Mouse (Mus musculus) right cerebral cortex, postnatal 10 days (tissue): ENCODE data around the gene Nipal1.
A peak's percentile ranks its signal among the peaks of the same experiment; 100 is the strongest.

Source experiments
- DNase-seq, 2 experiments: peaks; one replicate each; pipeline ENCODE4 v3.0.0; 2021; ENCODE audit warnings: low spot score in 2 of 2

Gene Nipal1

DNA sequence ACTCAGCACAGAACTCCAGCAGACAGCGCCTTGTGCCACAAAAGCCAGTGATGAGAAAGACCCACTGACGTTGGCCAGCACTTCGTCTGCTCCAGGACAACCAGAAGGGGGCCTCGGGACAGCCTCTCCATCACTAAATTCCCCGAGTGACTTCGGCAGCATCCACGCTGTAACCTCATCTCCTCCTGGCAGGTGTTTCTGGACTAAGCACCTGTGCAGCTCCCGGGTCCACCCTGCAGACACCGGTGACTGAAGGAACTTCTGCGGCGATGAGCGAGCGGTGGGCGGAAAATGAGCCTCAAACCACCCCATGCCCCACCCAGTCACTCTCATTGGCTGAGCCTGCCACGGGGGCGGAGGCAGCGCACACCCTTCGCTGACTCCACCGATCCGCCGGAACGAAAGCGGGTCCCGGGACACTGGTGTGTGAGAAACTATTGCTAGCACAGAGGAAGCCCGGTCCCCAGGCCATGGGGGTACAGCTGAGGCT is at the start of gene Nipal1:
Nipal1 (plus strand) TSS at position 378 of the 490 bp plus-strand sequence.
- DNase-seq: peak; percentile 35 to 48

DNA sequence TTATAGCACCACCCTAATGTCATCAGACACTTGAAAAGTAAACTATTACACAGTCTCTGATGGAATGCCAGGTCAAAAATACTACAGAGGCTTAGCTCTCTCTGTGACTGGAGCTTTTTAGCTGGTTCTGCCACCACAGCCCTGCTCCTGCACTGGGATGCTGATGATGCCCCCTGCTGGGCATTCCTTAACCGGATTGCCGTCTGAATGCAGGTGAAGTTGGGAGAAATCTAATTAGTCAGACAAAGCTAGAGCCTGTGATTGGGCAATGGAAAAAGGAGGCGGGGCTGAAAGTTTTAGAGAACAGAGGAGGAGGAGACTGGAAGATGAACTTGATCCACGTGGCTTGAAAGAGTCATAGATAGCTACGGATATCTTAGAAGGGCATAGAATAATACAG is 46.6 kb upstream of the Nipal1 start:
- DNase-seq: peak in 1 of 2 experiments; percentile 35

DNA sequence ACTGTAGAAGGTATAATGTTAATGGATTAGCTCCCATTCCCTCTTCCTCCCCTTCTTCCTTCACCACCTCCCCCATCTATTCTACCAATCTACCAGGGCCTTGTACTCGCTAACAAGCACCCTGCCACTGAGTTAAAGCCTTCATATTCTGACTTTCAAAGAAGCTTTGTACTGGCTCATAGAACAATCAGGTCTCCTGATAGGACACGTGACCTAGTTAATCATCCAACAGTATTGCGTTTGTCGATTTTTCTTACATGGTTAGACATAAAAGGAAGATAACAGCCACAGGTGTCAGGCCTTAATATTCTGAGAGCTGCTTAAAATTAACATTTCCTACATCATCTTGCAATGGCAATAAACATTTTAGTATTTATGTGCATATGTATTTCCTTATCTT is 44.5 kb upstream of the Nipal1 start:
- DNase-seq: no peak

DNA sequence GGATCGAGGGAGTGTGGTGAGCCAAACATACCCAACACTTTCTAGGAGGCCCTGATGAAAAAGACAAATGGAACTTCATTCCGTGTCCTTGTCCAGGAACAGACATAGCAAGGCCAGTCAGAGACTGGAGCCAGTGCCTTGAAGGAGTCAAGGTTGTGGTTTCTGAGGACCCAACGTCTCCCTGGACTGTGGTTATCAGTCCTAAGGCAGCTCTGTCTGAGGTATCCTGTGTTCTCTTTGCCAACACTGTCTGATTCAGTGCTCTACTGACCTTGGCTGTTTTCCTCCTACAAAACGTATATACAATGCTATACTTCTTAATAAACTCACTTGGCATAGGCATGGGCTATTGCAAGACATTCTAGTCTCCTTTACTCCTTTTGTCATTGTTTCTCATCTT is 30.2 kb upstream of the Nipal1 start:
- no peak for DNase-seq

DNA sequence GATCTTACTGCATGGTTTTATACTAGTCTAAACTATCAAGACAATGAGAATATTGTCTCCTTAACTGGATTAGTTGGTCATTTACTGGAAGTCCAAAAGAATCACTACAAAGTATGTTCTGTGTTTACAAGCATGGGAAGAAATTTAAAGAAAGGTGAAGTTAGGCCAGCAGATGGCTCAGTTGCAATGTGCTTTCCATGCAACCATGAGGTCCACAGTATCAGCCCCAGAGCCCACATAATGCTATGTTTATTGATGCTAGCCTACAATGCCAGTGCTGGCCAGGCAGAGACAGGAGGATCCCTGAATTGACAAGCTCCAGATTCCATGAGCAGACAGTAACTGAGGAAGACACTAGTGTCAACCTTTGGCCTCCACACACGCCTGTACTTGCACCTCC is 26.6 kb upstream of the Nipal1 start:
- no peak for DNase-seq

DNA sequence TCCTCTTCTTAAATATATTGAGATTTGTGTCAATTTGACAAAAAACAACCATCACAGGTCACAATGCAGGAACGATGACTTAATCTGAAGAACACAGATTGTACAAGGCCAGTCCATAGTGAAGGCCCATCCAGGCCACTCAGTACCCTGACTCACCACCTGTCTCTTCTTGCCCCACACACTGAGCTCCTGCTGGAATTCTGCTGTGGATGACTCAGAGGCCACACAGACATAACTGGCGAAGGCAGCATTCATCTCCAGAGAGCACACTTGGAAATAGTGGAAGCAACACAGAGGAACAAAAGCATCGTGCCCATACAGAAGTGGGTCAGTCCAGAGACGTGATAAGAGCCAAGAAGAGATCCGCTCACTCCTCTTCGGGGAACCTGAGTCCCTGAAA is 17.6 kb upstream of the Nipal1 start:
- no peak for DNase-seq

DNA sequence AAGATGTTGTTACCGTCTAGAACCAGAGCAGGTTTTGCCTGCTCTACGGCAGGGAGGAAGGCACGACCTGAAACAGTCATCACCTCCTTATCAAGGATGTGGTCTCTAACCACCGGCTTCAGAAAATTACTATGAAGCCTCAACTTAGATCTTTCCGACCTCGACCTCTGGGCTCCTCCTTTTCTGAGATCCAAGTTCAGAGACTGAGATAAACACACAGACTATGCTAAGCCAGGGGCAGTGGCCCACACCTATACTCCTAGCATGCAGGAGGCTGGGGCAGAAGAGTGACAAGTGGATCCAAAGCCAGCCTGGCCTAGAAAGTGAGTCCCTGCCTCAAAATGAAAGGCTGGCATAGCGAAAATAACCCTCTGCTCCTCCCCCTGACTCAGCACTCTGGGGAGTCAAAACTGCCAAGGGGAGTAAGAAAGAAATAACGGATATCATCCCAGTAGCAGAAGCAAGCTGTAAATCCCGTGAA is 12.8 kb upstream of the Nipal1 start:
- DNase-seq: no peak

DNA sequence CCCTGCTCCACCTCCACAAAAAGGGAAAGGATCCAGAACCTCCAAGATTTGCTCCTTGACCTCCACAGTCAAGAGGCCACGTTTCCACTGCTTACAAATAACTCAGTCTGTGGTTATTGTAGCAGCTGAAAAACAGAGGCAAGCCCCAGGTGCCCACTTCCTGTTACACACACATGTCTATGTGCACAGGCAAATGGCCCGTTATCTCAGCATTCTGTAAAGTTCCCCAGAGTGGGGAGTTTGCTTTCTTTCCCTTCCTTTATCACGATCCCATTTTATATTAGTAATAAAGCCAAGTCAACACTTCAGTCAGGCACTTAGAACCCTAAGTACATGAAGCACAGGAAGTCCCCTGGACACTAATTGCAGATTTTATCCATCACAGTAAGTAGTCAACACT is 11.5 kb upstream of the Nipal1 start:
- no peak for DNase-seq

DNA sequence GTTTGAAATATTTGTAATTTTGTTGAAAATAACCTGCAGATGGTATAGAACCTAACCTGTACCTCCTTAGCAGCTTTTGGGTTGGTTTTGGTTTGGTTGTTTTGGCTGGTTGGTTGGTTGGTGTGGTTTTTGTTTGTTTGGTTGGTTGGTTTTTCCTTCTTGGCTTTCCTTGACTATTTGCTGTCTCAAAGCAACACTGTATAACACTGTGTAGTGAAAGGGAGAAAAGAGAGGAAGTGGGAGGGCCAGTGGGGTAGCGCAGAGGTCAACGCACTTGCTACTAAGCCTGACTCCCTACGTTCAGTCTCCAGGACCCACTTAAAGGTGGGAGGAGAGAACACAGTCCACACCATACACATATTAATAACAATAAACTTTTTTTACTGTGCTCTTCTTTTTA is 11.0 kb upstream of the Nipal1 start:
- DNase-seq: no peak

DNA sequence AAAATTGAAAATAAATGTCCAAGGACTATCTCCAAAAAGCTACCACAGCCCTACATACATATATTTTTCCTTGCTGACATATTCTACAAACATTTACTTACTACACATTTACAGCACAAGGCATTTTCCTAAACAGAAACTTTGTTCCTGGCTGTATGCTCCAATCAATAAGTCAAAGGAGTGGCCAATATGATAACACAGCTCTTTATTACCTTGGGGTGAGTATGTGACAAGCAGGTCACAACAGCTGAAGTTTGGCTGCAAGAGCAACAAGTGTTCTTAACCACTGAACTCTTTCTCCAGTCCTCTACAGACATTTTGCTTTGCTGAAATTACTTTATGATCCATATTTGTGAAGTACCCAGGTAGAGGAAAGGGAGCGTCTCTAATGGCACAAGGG is 7.5 kb upstream of the Nipal1 start:
- no peak for DNase-seq

DNA sequence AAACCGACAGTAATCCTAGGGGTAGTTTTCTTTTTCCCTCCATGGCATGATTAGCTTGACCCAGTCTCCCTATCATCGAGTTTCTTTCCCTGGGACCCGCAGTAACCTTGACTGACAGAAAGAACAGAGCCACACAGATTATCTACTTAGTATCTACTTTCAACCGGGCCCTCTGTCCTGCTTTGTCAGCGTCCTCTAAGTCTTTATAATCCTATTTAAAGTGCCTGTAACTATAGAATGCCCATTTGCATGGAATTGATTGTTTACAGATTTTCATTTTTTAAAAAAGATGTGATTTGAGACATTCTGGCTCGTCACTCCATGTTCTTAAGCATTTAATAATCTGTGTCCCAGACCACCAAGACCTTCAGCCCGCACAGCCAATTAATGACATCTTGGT is 3.9 kb upstream of the Nipal1 start:
- no peak for DNase-seq

DNA sequence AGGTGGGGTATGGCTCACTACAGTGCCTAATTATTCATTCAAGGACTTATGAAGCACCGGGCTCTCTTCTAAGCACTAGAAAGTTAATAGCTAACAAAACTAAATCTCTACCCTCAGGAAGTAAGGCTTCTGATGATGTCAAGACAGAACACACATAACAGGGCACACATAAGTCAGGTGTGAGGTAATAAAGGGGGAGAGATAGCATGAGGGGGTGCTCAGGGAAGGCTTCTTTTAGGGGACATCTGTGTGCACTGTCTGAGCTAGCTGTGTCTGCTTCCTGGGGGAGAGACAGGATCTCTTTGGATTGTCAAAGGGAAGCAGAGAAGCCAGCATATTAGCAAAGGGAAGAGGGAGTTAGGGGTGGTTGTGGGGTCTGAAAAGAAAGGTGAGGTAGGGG is 3.4 kb upstream of the Nipal1 start, which contains the start of gene Cnga1:
Cnga1 (minus strand) TSS at position 101 of the 400 bp plus-strand sequence.
- no peak for DNase-seq

DNA sequence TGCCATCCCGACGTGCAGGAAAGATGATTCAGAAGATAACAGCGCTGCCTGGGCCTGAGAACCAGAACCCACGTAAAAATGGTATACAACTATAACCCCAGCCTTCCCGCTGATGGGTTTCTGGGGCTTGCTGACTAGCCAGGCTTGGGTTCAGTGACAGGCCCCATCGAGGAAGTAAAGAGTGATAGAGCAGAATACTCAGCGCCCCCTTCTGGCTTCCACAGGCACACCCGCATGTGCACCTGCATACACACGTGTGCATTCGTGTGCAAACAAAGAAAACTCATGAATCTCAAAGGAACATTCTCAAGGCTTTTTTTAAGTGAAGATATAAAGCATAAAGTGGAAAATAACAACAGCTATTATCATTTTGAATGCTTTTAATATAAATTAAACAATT is 1.5 kb upstream of the Nipal1 start:
- no peak for DNase-seq

DNA sequence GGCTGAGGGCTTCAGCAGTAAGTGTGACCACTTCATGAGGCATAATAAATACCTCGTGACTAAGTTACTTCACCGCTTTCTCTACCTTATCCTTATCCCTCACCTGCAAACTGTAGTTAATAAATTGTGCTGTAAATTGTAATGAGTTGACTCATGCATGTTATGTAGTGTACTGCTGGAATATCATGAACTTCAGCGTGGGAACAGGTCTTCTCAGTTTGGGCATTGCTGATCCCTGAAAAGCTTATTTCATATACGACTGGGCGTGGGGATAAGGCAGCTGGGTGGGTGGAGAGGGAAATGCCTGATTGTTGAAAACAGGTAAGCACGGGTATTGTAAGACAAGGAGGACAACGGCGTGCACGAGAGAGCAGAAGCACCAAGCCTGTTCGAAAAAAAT is 599 bp upstream of the Nipal1 start:
- no peak for DNase-seq

DNA sequence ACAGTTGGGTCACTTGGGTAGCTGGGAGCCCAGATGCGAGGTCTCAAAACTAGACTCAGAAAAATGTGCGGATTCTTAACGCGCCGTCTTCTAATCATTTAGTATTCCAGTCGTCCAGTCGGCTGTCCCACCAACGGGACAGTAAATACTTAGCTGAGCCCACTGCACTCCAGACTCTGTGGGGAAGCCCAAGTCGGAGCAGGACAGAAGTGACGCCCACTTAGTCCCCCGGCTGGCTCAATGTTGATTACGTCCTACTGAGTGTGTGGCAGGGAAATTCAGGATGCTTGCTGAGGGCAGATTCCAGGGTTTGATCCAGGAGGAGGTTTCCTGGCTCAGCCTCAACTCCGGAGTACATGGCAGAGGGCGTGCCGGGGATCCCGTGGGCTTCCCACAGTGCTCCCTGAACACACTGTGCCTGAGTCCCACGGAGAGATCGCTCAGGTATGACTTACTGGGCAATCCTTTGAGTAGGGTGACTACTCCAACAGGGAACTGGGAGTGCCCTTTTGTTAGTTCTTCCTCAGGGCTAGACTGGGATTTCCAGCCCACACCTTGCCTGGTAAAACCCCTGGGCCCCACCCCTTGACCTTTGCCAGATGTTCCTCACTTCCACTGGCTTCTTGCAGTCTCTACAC is 482 bp downstream of the Nipal1 start:
- DNase-seq: no peak

DNA sequence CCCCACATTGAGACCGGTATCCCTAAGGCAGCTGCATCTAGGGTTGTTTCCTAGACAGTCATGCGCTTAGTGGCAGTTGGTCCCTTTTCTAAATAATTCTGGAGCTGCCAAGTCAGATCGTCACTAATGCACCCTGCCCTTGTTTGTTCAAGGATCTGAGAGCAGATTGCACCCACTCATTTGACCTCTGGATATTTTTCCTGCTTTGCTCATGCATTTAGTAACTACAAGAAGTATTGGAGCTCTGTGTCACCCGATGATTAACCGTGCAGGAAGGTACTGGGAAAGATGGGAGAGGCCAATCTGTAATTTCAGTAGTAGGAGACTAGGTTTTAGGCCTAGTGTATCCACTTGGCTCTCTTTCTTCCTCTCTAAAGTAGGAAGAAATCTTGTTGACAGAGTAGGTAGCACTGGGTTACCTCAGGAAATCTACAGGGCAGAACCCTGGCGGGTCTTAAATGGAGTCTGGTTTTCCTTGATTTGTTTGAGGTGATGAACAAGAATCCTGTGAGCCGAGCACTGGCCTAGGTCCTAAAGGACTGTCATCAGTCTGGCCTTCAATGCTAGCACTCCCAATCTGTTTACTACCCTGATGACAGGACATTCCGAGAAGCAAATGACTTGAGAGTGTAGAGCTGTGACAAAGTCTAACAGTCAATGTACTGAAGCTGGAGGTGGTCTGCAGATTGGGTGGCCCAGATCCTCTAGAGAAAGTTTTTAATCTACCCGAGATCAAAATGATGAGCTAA is 1.6 kb downstream of the Nipal1 start:
- no peak for DNase-seq

DNA sequence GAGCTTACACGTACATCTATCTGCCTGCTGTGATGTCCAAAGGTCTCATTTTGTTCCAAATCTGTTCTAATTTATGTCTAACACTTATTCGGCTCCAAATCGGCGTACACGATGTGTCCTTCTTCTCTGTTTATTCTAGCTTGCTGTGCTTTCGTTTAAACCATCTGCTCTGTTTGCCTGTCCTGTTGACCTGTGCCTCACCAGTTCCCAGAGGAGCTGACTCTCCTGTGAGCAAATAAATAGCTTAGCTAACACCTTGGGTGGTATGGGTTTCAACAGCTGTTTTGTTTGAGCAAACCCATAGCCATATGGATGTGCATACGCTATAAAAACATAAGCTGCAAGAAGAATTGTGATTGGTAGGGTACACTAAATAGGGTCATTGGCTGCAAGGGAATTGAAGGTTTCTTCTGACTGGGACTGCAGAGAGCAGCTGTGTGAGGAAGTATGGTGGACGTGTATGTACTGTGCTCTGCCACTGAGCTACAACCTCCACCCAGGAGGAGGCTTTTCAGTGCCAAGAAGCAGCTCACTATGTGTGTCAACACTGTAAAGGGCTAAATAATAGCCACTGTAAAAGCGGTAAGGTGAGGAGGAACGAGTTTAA is 5.6 kb downstream of the Nipal1 start:
- no peak for DNase-seq

DNA sequence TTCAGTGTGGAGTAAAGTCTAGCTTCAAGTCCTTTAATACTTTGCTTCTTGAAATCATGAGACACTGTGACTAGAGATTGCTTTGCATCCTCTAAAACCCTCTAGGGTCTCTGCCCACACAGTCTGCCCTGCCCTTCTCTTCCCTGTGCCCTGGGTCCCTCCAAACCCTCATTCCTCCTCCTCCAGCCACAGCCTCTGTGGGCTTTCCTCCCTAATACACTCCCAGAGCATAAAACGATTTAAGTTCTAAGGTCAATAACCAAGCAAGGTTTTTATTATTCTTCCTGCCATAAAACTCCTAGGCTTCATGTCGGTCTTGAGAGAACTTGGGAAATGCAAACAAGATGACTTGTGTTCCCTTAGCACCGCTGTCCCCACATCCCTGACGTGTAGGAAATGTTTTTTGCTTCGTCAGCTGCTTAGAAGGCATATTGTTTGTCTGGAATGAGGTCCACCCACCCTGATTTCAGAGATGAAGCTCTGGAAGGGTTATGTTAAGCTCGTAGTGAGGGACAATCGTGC is 8.7 kb downstream of the Nipal1 start:
- DNase-seq: no peak

DNA sequence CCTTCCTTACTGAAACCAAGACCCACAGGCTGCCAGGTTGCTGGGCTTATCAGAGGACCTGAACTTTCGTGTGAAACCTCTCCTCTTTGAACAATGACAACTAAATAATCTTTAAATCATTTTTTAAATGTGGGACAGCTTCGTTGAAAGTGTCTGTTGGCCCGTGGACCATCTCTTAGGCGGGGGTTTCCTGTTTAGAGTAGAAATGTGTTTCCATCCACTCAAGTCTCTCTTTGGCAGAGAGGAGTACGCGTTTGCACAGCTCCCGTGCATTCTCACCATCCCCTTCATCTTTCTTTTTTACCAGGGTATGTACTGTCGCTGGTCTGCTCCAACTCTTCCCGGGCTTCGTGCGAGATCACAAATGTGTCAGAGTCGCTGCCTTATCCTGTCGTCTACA is 10.8 kb downstream of the Nipal1 start:
- no peak for DNase-seq

DNA sequence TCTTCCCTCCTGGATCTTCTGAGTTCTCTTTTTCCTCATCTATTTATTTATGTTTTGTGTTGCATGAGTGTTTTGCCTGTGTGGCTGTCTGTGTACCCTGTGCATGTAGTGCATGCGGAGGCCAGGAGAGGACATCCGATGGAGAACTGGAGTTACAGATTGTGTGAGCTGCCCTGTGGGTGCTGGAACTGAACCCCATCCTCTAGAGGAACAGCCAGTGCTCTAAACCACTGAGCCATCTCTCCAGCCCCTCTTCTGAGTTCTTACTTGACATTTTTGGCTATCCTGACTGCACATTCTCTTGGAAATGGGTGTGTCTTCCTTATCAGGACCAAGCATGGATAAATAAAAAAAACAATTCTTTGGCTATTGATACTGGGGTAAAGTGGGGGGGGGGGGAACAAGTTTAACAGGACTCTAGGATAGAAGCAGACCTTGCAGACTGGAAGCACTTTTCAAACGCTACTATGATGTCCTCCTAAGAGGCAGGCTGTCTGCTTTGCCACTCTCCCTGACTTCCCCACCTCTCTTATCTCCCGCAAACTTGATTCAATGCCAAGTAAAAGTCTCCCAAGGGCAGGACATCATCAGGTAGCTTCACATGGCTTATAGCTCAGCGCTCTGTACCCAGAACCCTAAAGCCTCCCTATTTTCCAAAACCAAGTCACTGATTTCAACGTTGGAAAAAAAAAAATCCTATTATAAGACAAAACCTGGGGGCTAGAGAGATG is 13.6 kb downstream of the Nipal1 start:
- DNase-seq: no peak

DNA sequence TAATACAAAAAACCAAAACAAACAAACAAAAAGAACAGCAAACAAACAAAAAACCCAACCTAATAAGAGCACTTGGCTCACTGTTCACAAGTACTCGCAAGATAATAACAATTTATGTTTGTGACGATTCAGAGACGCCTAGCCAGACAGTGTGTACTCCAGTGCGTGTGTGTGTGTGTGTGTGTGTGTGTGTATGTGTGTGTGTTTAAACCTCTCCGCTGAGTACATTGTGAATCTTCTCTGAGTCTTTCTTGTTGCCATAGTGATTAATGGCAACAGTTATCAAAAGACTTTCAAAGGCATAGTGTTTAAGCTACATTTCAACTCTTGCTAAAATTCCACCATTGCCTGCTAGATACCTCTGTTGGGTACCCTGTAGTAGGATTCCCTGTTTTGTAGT is 16.5 kb downstream of the Nipal1 start:
- no peak for DNase-seq

DNA sequence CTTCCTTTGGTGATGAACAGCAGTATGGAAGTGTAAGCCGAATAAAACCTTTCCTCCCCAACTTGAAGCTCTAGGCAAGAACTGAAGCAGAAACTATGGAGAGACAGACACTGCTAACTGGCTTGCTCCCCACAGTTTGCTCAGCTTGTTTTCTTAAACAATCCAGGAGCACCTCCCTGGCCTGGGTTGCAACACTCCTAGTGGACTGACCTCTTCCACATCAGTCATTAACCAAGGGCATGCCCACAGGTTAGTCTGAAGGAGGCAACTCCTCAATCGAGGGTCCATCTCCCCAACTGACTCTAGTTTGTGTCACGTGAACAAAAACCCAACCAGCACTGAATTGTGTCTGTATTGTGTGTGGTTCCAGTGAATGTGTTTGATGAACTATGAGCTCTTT is 17.3 kb downstream of the Nipal1 start:
- DNase-seq: no peak
